Mouse (Mus musculus) splenic B cell, adult 2 months (primary cell): Measurements from ENCODE around the gene Enho.

Experiments
- DNase-seq: peaks from one replicate; pipeline ENCODE4 v3.0.0-alpha.2; 2011; ENCODE audit warnings: low read depth, low spot score
- H3K27me3 ChIP-seq: 2 replicates; pipeline ENCODE4 v1.6.1; 2012; ENCODE audit warnings: mild to moderate bottlenecking, low read length, moderate library complexity, mixed read lengths; ENCODE audit not compliant: control insufficient read depth, poor library complexity, insufficient read depth, severe bottlenecking
- H3K36me3 ChIP-seq: 2 replicates; pipeline ENCODE4 v1.6.1; 2012; ENCODE audit warnings: mild to moderate bottlenecking, low read length, moderate library complexity, mixed read lengths; ENCODE audit not compliant: control insufficient read depth, poor library complexity, insufficient read depth, severe bottlenecking

The Enho gene

GRCm38 (mm10) chr4:41630196-41630595 is 9.9 kb downstream of the Enho start:
- H3K36me3 ChIP-seq: no peaks in the 10 kb centered on the region
- H3K27me3 ChIP-seq: no peaks in the 10 kb centered on the region
- DNase-seq: no peak

GRCm38 (mm10) chr4:41628202-41628927 is 11.8 kb downstream of the Enho start:
- H3K27me3 ChIP-seq: no peaks in the 10 kb centered on the region
- no peaks in the 10 kb centered on the region for H3K36me3 ChIP-seq
- DNase-seq: peak; percentile 63

- H3K36me3 ChIP-seq: no peaks in the 10 kb centered on the region
- no peak for DNase-seq
- no peaks in the 10 kb centered on the region for H3K27me3 ChIP-seq
Observed at GRCm38 (mm10) chr4:41622071-41622470, 18.1 kb downstream of the Enho start.

GRCm38 (mm10) chr4:41618916-41619746 is 21.0 kb downstream of the Enho start:
- Histone ChIP-seq H3K27me3 (no peaks in the 10 kb centered on the region), H3K36me3 (no peaks in the 10 kb centered on the region)
- no peak for DNase-seq

GRCm38 (mm10) chr4:41615661-41616599 is 24.2 kb downstream of the Enho start:
- Histone ChIP-seq H3K27me3 (no peaks in the 10 kb centered on the region), H3K36me3 (no peaks in the 10 kb centered on the region)
- DNase-seq: no peak

- DNase-seq: peak; percentile 74
- Histone ChIP-seq H3K27me3 (no peaks in the 10 kb centered on the region), H3K36me3 (no peaks in the 10 kb centered on the region)
Observed at GRCm38 (mm10) chr4:41614156-41614555, 26.0 kb downstream of the Enho start.

- DNase-seq: no peak
- H3K27me3 ChIP-seq: no peaks in the 10 kb centered on the region
- no peaks in the 10 kb centered on the region for H3K36me3 ChIP-seq
Observed at GRCm38 (mm10) chr4:41612166-41612565, 28.0 kb downstream of the Enho start.

- Histone ChIP-seq H3K27me3 (no peaks in the 10 kb centered on the region), H3K36me3 (no peaks in the 10 kb centered on the region)
- no peak for DNase-seq
Observed at GRCm38 (mm10) chr4:41610594-41610980, 29.5 kb downstream of the Enho start.

- no peaks in the 10 kb centered on the region for H3K27me3 ChIP-seq
- DNase-seq: peak; percentile 14
Observed at GRCm38 (mm10) chr4:41609681-41610593, 30.2 kb downstream of the Enho start.

GRCm38 (mm10) chr4:41606784-41607183 is 33.3 kb downstream of the Enho start:
- Histone ChIP-seq H3K36me3 (no peaks in the 10 kb centered on the region), H3K27me3 (no peaks in the 10 kb centered on the region)
- peak; percentile 43 for DNase-seq

More at GRCm38 (mm10) chr4:41609681-41610593, 30.2 kb downstream of the Enho start:
- H3K36me3 ChIP-seq: no peaks in the 10 kb centered on the region

GRCm38 (mm10) chr4:41604476-41605396 is 35.4 kb downstream of the Enho start:
- Histone ChIP-seq H3K36me3 (no peaks in the 10 kb centered on the region), H3K27me3 (no peaks in the 10 kb centered on the region)
- DNase-seq: peak; percentile 27

GRCm38 (mm10) chr4:41602818-41603217 is 37.3 kb downstream of the Enho start:
- Histone ChIP-seq H3K27me3 (no peaks in the 10 kb centered on the region), H3K36me3 (no peaks in the 10 kb centered on the region)
- DNase-seq: no peak
